Mouse (Mus musculus) adipocyte (in vitro differentiated cells): ENCODE measurements around the gene Islr.

Source experiments
- DNase-seq: peaks from one replicate; pipeline ENCODE4 v3.0.0-alpha.2; 2016; ENCODE audit warnings: low spot score

Islr gene

GRCm38 (mm10) chr9:58112866-58113278, 91.2 kb downstream of the Islr start:
- no peak for DNase-seq

GRCm38 (mm10) chr9:58112321-58112751, 91.8 kb downstream of the Islr start:
- DNase-seq, result no peak

- DNase-seq, result peak; percentile 26
Measured at GRCm38 (mm10) chr9:58111431-58111830, 92.7 kb downstream of the Islr start.

- DNase-seq, result no peak
Measured at GRCm38 (mm10) chr9:58110787-58111186, 93.3 kb downstream of the Islr start.

GRCm38 (mm10) chr9:58107494-58107893, 96.6 kb downstream of the Islr start:
- DNase-seq, result no peak
